Mouse (Mus musculus) stomach, postnatal 0 days (tissue): ENCODE results near the gene Slc25a17.

Source experiments
- CTCF ChIP-seq: IDR thresholded peaks from 2 replicates; pipeline ENCODE4 v1.5.1; 2016; ENCODE audit warnings: antibody characterized with exemption, low read depth, mild to moderate bottlenecking, moderate library complexity
- EP300 ChIP-seq: optimal IDR thresholded peaks from 2 replicates; pipeline ENCODE3; 2016; ENCODE audit warnings: antibody characterized with exemption

DNA sequence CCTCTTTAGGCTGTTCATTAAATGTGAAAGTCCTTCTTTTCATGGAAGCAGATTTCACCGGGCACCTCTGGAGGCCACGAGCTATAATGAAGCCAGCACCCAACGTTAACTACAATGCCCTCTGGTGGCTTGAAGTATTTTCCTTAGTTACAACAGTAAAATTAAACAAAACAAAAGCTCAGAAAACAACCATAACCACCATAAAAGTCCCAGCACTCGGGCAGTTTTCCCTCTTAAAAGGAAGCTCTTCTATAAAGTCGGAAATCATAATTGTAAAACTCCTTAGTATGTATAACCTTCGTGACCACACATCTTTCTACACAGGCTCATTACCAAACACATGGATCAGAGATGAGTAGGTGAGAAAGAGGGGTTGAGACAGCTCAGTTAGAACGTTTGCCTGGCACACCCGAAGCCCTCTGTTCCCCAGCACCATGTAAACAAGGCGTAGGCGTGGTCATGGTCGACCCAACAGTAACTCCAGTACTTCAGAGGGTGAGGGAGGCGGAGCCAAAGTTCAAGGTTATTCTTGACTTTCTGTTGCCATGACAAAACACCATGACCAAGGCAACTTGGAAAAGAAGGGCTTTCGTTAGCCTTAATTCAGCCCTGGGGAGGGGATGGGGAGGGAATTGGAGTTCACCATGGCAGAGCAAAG is 58.3 kb downstream of the Slc25a17 start:
- TF ChIP-seq CTCF (peak; percentile 75), EP300 (no peak)
